Comparison of ENCODE assay signal across 8 mouse cellular contexts in genomic region chr8:11007001-11007580, GRCm38 (mm10). TPM values are rescaled to one million over a fixed set of nuclear protein-coding genes. Genes with fewer than 3 reads are reported as not detected.
A peak's percentile ranks its signal among the peaks of the same experiment; 100 is the strongest.
DNase-seq lines count a peak whose midpoint lies in the region; ATAC-seq and TF ChIP-seq lines count a peak whose summit lies in the region.

No protein-coding gene starts in this region.

- no peaks in the 10 kb centered on the region for H3K9me3 ChIP-seq in heart, embryonic 11.5 days (replicated peaks; ENCODE audit: control insufficient read depth, low read length)
- no peaks in the 10 kb centered on the region for H3K9me3 ChIP-seq in kidney, embryonic 16.5 days (ENCODE audit: low read length)

- H3K4me1 ChIP-seq in bone marrow macrophage, adult 2 months (ENCODE audit: control insufficient read depth, insufficient read depth, low read length), result peaks cover 17% of the 10 kb centered on the region
- H3K4me1 ChIP-seq in embryonic fibroblast, embryonic 13.5 days (ENCODE audit: control insufficient read depth, insufficient read depth, low read length), result 0 out of 2 replicates have a peak, but pooled peaks cover 2% of the 10 kb centered on the region
- peaks cover 57% of the 10 kb centered on the region for H3K4me1 ChIP-seq in heart, embryonic 11.5 days (ENCODE audit: control insufficient read depth, insufficient read depth, low read length)
- peaks cover 61% of the 10 kb centered on the region for H3K4me1 ChIP-seq in kidney, embryonic 16.5 days (ENCODE audit: insufficient read depth, low read length)
- peaks cover 40% of the 10 kb centered on the region for H3K4me1 ChIP-seq in liver, adult 2 months (ENCODE audit: control insufficient read depth, insufficient read depth, low read length)

- peak; percentile 31; the same call in 1 of the 2 replicates for ATAC-seq in heart, embryonic 11.5 days (replicated peaks; ENCODE audit: insufficient number of reproducible peaks, low FRiP score, low TSS enrichment)
- peak; percentile 64 for ATAC-seq in kidney, embryonic 16.5 days (ENCODE audit: low FRiP score, low TSS enrichment)
- peak; percentile 28; the same call in 1 of the 2 replicates for ATAC-seq in monocyte, adult 5-6 weeks (replicated peaks; ENCODE audit: insufficient number of reproducible peaks, low FRiP score, low TSS enrichment, poor library complexity, severe bottlenecking)

- peak overlapping the region; percentile 97 for H3K4me2 ChIP-seq in heart, embryonic 11.5 days
- H3K4me2 ChIP-seq in kidney, embryonic 16.5 days (replicated peaks; ENCODE audit: low read depth, low read length), result peak overlapping the region; percentile 93

- H3K9ac ChIP-seq in heart, embryonic 11.5 days (ENCODE audit: low read depth, low read length), result peak overlapping the region; percentile 90
- peak overlapping the region; percentile 89 for H3K9ac ChIP-seq in kidney, embryonic 16.5 days (replicated peaks; ENCODE audit: low read length)
- H3K9ac ChIP-seq in liver, adult 2 months (ENCODE audit: low read depth, low read length), result peak overlapping the region; percentile 94

- peak; percentile 92 for DNase-seq in A20 (ENCODE audit: low read depth, low spot score)
- peak; percentile 54 for DNase-seq in liver, adult 2 months (ENCODE audit: extremely low read depth, low read depth, low spot score)
- DNase-seq in spleen, postnatal 36 days (ENCODE audit: low spot score in 2 of 2), result peak; percentile 85 to 86

- no peaks in the 10 kb centered on the region for H3K27me3 ChIP-seq in heart, embryonic 11.5 days (ENCODE audit: control insufficient read depth, insufficient read depth, low read length)
- no peaks in the 10 kb centered on the region for H3K27me3 ChIP-seq in kidney, embryonic 16.5 days (ENCODE audit: insufficient read depth, low read length)
- H3K27me3 ChIP-seq in liver, adult 2 months (ENCODE audit: control insufficient read depth, insufficient read depth, low read length), result no peaks in the 10 kb centered on the region

- H3K4me3 ChIP-seq in bone marrow macrophage, adult 2 months (ENCODE audit: insufficient read depth, low read length), result peak overlapping the region; percentile 68
- H3K4me3 ChIP-seq in embryonic fibroblast, embryonic 13.5 days (ENCODE audit: insufficient read depth, low read length), result peak overlapping the region; percentile 56
- H3K4me3 ChIP-seq in heart, embryonic 11.5 days (ENCODE audit: low read depth, low read length), result peak overlapping the region; percentile 88
- peak overlapping the region; percentile 73 for H3K4me3 ChIP-seq in kidney, embryonic 16.5 days (ENCODE audit: low read length)
- peak overlapping the region; percentile 77 for H3K4me3 ChIP-seq in liver, adult 2 months (ENCODE audit: insufficient read depth, low read depth, low read length)

- peaks cover 50% of the 10 kb centered on the region for H3K79me2 ChIP-seq in liver, adult 2 months (ENCODE audit: control insufficient read depth, insufficient read depth, low read length)

- no peak overlapping the region for H3K27ac ChIP-seq in bone marrow macrophage, adult 2 months (ENCODE audit: insufficient read depth, low read depth, low read length)
- 0 out of 2 replicates have a peak overlapping the region, but pooled peaks have one; percentile 3 for H3K27ac ChIP-seq in embryonic fibroblast, embryonic 13.5 days (ENCODE audit: insufficient read depth, low read length)
- peak overlapping the region; percentile 97 for H3K27ac ChIP-seq in heart, embryonic 11.5 days (ENCODE audit: low read depth, low read length)
- peak overlapping the region; percentile 93; the same call in 1 of the 2 replicates for H3K27ac ChIP-seq in kidney, embryonic 16.5 days (ENCODE audit: low read length)
- peak overlapping the region; percentile 45 for H3K27ac ChIP-seq in liver, adult 2 months (replicated peaks; ENCODE audit: insufficient read depth, low read depth, low read length)

- WGBS in heart, embryonic 11.5 days (ENCODE audit: insufficient replicate concordance), result under 1% methylated on average over 55 of the region's 56 CpGs
- under 1% methylated on average over 55 of the region's 56 CpGs for WGBS in kidney, embryonic 16.5 days
- WGBS in liver, adult 2 months, result under 1% methylated on average over 56 of the region's 56 CpGs

- no peak for TF ChIP-seq POLR2A in bone marrow macrophage, adult 2 months (IDR thresholded peaks at IDR 0.05; ENCODE audit: borderline replicate concordance, low read depth, low read length)
- no peak for TF ChIP-seq POLR2A in embryonic fibroblast, embryonic 13.5 days (IDR thresholded peaks at IDR 0.05; ENCODE audit: low read depth, low read length)
- no peak for TF ChIP-seq POLR2A in liver, adult 2 months (IDR thresholded peaks at IDR 0.05; ENCODE audit: extremely low read depth, insufficient read depth, low read length)

- no peaks in the 10 kb centered on the region for H3K36me3 ChIP-seq in heart, embryonic 11.5 days (ENCODE audit: control insufficient read depth, insufficient read depth, low read length)
- peaks cover 3% of the 10 kb centered on the region; the same call in 1 of the 2 replicates for H3K36me3 ChIP-seq in kidney, embryonic 16.5 days (ENCODE audit: insufficient read depth, low read length)
- H3K36me3 ChIP-seq in liver, adult 2 months (ENCODE audit: control insufficient read depth, insufficient read depth, low read length), result no peaks in the 10 kb centered on the region

- peak; percentile 7; the same call in 1 of the 2 replicates for TF ChIP-seq CTCF in bone marrow macrophage, adult 2 months (IDR thresholded peaks at IDR 0.05; ENCODE audit: low read depth, low read length)
- TF ChIP-seq CTCF in embryonic fibroblast, embryonic 13.5 days (IDR thresholded peaks at IDR 0.05; ENCODE audit: borderline replicate concordance, insufficient read depth, low read length), result peak; percentile 76
- peak; percentile 84 for TF ChIP-seq CTCF in liver, adult 2 months (IDR thresholded peaks at IDR 0.05; ENCODE audit: low read depth, low read length)

RNA-seq across cellular contexts. Expression of gene Irs2, which starts 1.2 kb away (rescaled TPM):
- 5.0 and 5.2 TPM in 2 replicates for polyA plus RNA-seq in bone marrow macrophage, adult 2 months (2012; ENCODE audit: insufficient read depth, insufficient read length, missing spikeins)
- polyA plus RNA-seq in embryonic fibroblast, embryonic 13.5 days (2011; ENCODE audit: insufficient read length, low read depth, missing spikeins), result 9.9 and 13.9 TPM in 2 replicates
- polyA plus RNA-seq in heart, embryonic 11.5 days (2014; fragmentation: Nextera tagmentation; extraction: Ambion mirVana), result 4.4 and 5.0 TPM in 2 replicates
- 4.1 and 4.8 TPM in 2 replicates for polyA plus RNA-seq in kidney, embryonic 16.5 days (2015; fragmentation: Nextera tagmentation; extraction: Ambion mirVana)
- 8.6 and 19.2 TPM in 2 replicates for total RNA-seq in liver, adult 2 months (2014; rRNA removed)
- 4.8 and 5.7 TPM in 2 replicates for polyA plus RNA-seq in liver, adult 2 months (2012; rRNA removed)
- 31.1 to 35.4 TPM (median 33.2 TPM) in 3 replicates for total RNA-seq in monocyte, adult 5-6 weeks (2017)

Comparison
In these comparisons a context has a peak if more than half of its experiments do, and no peak if none do; other contexts are left out.
1. CTCF ChIP-seq: peak in every context shown above with its lines; median percentile 84 in liver, adult 2 months; 76 in embryonic fibroblast, embryonic 13.5 days; 7 in bone marrow macrophage, adult 2 months.